Mouse (Mus musculus): ENCODE results near the gene Src.

- TF ChIP-seq CTCF (IDR thresholded peaks at IDR 0.05; ENCODE audit: insufficient read depth, low read length) (no peak), POLR2A (IDR thresholded peaks at IDR 0.05; ENCODE audit: borderline replicate concordance, extremely low read depth, low read depth, low read length) (no peak)
Observed at GRCm38 (mm10) chr2:157512859-157513258, 94.6 kb downstream of the Src start.
